Mouse (Mus musculus): ENCODE results near the gene Rnf130. TPM values are rescaled to one million over a fixed set of nuclear protein-coding genes. Genes with fewer than 3 reads are reported as not detected.

Gene Rnf130
- polyA plus RNA-seq, 1 experiment from 2014 or later: 77.5 TPM

DNA sequence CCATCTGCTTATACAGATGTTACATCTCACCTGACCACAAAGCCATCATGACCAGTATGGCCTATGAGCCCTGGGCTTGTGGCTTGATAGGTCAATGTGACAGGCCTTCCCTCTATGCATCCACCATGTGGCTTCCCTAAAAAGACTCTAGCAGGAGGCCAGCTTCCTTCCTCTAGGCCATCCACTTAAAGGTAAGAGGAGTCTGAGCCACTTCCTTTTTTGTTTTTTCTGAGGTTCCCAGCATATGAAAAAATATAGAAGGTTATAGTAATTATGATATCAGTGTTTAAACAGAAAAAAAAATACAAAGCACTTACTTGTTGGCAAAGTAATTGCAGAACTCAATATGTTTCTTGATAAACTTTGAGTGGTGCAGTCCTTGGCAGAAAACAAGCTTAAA lies 6.3 kb upstream of the Rnf130 start:
- no peak overlapping the region for H3K4me2 ChIP-seq (replicated peaks; ENCODE audit: low read depth, low read length)
- DNase-seq (ENCODE audit: low spot score) (no peak), ATAC-seq (no peak)
- TF ChIP-seq CTCF (IDR thresholded peaks at IDR 0.05) (no peak), EP300 (IDR thresholded peaks at IDR 0.05) (no peak)
- no peak overlapping the region for H3K9ac ChIP-seq (replicated peaks; ENCODE audit: low read depth)
- H3K36me3 ChIP-seq (ENCODE audit: insufficient read depth, low read length): no peaks in the 10 kb centered on the region
- H3K4me3 ChIP-seq (ENCODE audit: low read depth, low read length): no peak overlapping the region
- no peaks in the 10 kb centered on the region for H3K4me1 ChIP-seq (ENCODE audit: insufficient read depth, low read depth, low read length)
- no peaks in the 10 kb centered on the region for H3K9me3 ChIP-seq (ENCODE audit: low read length)
- no peak overlapping the region for H3K27ac ChIP-seq (ENCODE audit: low read length)
- no peaks in the 10 kb centered on the region for H3K27me3 ChIP-seq (replicated peaks; ENCODE audit: insufficient read depth, low read length)

DNA sequence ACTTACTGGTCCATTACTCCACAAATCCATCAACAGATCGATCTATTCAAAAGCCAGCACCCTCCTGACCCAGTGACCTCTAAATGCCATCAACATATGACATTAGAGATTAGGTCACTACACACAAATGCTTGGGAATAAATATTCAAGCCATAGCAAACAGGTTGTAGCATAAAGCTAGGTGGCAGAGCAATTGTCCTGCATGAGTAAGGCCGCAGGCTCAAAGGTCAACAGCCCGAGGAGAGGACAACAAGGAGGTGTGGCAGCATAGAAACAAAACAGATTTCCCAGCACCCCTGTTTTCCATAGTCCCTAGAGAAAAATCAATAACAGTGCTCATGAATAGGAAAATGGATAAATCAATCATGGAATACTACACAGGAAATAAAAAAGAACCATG lies 3.1 kb upstream of the Rnf130 start:
- H3K4me1 ChIP-seq (ENCODE audit: insufficient read depth, low read depth, low read length): peaks cover 9% of the 10 kb centered on the region; the same call in 1 of the 2 replicates
- H3K27me3 ChIP-seq (replicated peaks; ENCODE audit: insufficient read depth, low read length): no peaks in the 10 kb centered on the region
- H3K9ac ChIP-seq (replicated peaks; ENCODE audit: low read depth): no peak overlapping the region
- 73% methylated on average over 3 of the region's 3 CpGs for WGBS
- TF ChIP-seq EP300 (IDR thresholded peaks at IDR 0.05) (no peak), CTCF (IDR thresholded peaks at IDR 0.05) (no peak)
- no peaks in the 10 kb centered on the region for H3K9me3 ChIP-seq (ENCODE audit: low read length)
- no peak overlapping the region for H3K4me3 ChIP-seq (ENCODE audit: low read depth, low read length)
- H3K27ac ChIP-seq (ENCODE audit: low read length): no peak overlapping the region
- DNase-seq (ENCODE audit: low spot score) (no peak), ATAC-seq (no peak)
- H3K4me2 ChIP-seq (replicated peaks; ENCODE audit: low read depth, low read length): no peak overlapping the region
- H3K36me3 ChIP-seq (ENCODE audit: insufficient read depth, low read length): no peaks in the 10 kb centered on the region

- H3K9me3 ChIP-seq (ENCODE audit: low read length): no peaks in the 10 kb centered on the region
- H3K4me1 ChIP-seq (ENCODE audit: insufficient read depth, low read depth, low read length): peaks cover 9% of the 10 kb centered on the region; the same call in 1 of the 2 replicates
- TF ChIP-seq CTCF (IDR thresholded peaks at IDR 0.05) (no peak), EP300 (IDR thresholded peaks at IDR 0.05) (no peak)
- H3K36me3 ChIP-seq (ENCODE audit: insufficient read depth, low read length): no peaks in the 10 kb centered on the region
- H3K4me3 ChIP-seq (ENCODE audit: low read depth, low read length): peak overlapping the region; percentile 88
- H3K27ac ChIP-seq (ENCODE audit: low read length): peak overlapping the region; percentile 87; the same call in 1 of the 2 replicates
- 0 out of 2 replicates have a peak, but pooled peaks have one; percentile 0 for ATAC-seq
- peak overlapping the region; percentile 85 for H3K4me2 ChIP-seq (replicated peaks; ENCODE audit: low read depth, low read length)
- no peak for DNase-seq (ENCODE audit: low spot score)
- 58% methylated on average over 6 of the region's 6 CpGs for WGBS
- H3K27me3 ChIP-seq (replicated peaks; ENCODE audit: insufficient read depth, low read length): no peaks in the 10 kb centered on the region
- H3K9ac ChIP-seq (replicated peaks; ENCODE audit: low read depth): no peak overlapping the region
These were observed 707 bp upstream of the Rnf130 start for GRCm38 (mm10) chr11:50024445-50024832.

DNA sequence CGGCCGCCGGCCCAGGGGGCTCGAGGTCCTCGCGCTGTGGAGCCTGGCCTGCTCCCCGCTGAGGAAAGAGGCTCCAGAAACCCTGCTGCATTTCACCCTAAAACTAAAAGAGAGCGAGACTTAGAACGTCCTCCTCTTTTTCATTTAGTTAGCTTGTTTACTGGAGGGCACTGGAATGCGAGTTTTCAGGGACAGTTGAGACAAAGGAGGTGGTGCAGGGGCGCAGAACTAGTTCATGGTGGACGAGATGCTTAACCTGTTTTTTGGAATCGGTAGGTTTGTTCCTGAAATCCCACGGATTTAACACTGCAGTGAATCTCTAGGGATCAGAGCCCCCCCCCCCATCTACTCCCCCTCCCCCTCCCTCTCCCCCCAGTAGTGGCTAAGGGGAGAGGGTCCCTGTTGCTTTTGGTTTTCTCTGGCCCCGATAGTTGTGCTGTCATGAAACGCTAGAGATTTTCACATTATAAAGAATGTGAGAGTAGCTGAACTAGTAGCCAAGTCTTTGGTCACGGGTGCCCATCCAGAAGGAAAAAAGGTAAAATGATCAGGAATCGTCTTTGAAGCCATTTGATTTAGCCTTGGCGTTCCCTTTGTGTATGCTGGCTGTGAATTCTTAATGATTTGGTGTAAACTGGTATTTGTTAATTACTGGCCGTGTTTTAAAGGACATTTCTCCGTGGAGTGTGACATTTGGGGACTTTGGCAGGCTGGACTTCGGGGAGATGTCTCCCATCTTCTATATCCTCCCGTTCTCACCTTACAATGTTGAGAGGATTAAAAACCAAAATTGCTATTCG lies 775 bp downstream of the Rnf130 start:
- no peak for TF ChIP-seq CTCF (IDR thresholded peaks at IDR 0.05)
- TF ChIP-seq EP300 (IDR thresholded peaks at IDR 0.05): no peak
- ATAC-seq: no peak; the same call in 1 of the 2 replicates
- Histone ChIP-seq H3K4me2 (replicated peaks; ENCODE audit: low read depth, low read length) (peak overlapping the region; percentile 85), H3K9ac (replicated peaks; ENCODE audit: low read depth) (peak overlapping the region; percentile 88), H3K36me3 (ENCODE audit: insufficient read depth, low read length) (no peaks in the 10 kb centered on the region), H3K27ac (ENCODE audit: low read length) (peak overlapping the region; percentile 87), H3K9me3 (ENCODE audit: low read length) (no peaks in the 10 kb centered on the region), H3K27me3 (replicated peaks; ENCODE audit: insufficient read depth, low read length) (no peaks in the 10 kb centered on the region), H3K4me3 (ENCODE audit: low read depth, low read length) (peak overlapping the region; percentile 88), H3K4me1 (ENCODE audit: insufficient read depth, low read depth, low read length) (peaks cover 9% of the 10 kb centered on the region; the same call in 1 of the 2 replicates)
- DNase-seq (ENCODE audit: low spot score): peak; percentile 21
- 4% methylated on average over 24 of the region's 24 CpGs for WGBS

- TF ChIP-seq EP300 (IDR thresholded peaks at IDR 0.05) (no peak), CTCF (IDR thresholded peaks at IDR 0.05) (no peak)
- H3K4me1 ChIP-seq (ENCODE audit: insufficient read depth, low read depth, low read length): peaks cover 9% of the 10 kb centered on the region; the same call in 1 of the 2 replicates
- peak overlapping the region; percentile 88; the same call in 1 of the 2 replicates for H3K9ac ChIP-seq (replicated peaks; ENCODE audit: low read depth)
- H3K36me3 ChIP-seq (ENCODE audit: insufficient read depth, low read length): no peaks in the 10 kb centered on the region
- DNase-seq (ENCODE audit: low spot score) (peak; percentile 41), ATAC-seq (no peak)
- H3K4me3 ChIP-seq (ENCODE audit: low read depth, low read length): peak overlapping the region; percentile 88
- WGBS: 26% methylated on average over 3 of the region's 3 CpGs
- H3K27ac ChIP-seq (ENCODE audit: low read length): no peak overlapping the region
- H3K9me3 ChIP-seq (ENCODE audit: low read length): no peaks in the 10 kb centered on the region
- H3K4me2 ChIP-seq (replicated peaks; ENCODE audit: low read depth, low read length): peak overlapping the region; percentile 85
- H3K27me3 ChIP-seq (replicated peaks; ENCODE audit: insufficient read depth, low read length): no peaks in the 10 kb centered on the region
These were observed 1.5 kb downstream of the Rnf130 start for GRCm38 (mm10) chr11:50026521-50027090.

GRCm38 (mm10) chr11:50028416-50028815 lies 3.3 kb downstream of the Rnf130 start:
- no peak overlapping the region for H3K4me3 ChIP-seq (ENCODE audit: low read depth, low read length)
- DNase-seq (ENCODE audit: low spot score) (no peak), ATAC-seq (no peak)
- H3K9ac ChIP-seq (replicated peaks; ENCODE audit: low read depth): no peak overlapping the region
- no peak overlapping the region for H3K4me2 ChIP-seq (replicated peaks; ENCODE audit: low read depth, low read length)
- H3K9me3 ChIP-seq (ENCODE audit: low read length): no peaks in the 10 kb centered on the region
- peaks cover 9% of the 10 kb centered on the region; the same call in 1 of the 2 replicates for H3K4me1 ChIP-seq (ENCODE audit: insufficient read depth, low read depth, low read length)
- no peaks in the 10 kb centered on the region for H3K36me3 ChIP-seq (ENCODE audit: insufficient read depth, low read length)
- no peak overlapping the region for H3K27ac ChIP-seq (ENCODE audit: low read length)
- TF ChIP-seq EP300 (IDR thresholded peaks at IDR 0.05) (no peak), CTCF (IDR thresholded peaks at IDR 0.05) (no peak)
- no peaks in the 10 kb centered on the region for H3K27me3 ChIP-seq (replicated peaks; ENCODE audit: insufficient read depth, low read length)

Measured in lung, postnatal 0 days (tissue).